Mouse (Mus musculus) layer of hippocampus, postnatal 25 days (tissue): ENCODE data around the gene Kif24. TPM values are rescaled to one million over a fixed set of nuclear protein-coding genes. Genes with fewer than 3 reads are reported as not detected.
A peak's percentile ranks its signal among the peaks of the same experiment; 100 is the strongest.

Source experiments
- DNase-seq, 2 experiments: peaks; one replicate each; pipeline ENCODE4 v3.0.0; 2022; ENCODE audit warnings: mixed read lengths in 2 of 2, low spot score in 1 of 2; ENCODE audit errors: extremely low spot score in 1 of 2
- total RNA-seq, 2 experiments: library from RNA; stranded (reverse); gene quantifications; 2 replicates each; pipeline ENCODE4 v1.2.3; 2021

Gene Kif24
- total RNA-seq, 2 experiments from 2014 or later = 1.0 to 1.5 TPM

GRCm38 (mm10) chr4:41407353-41407752, 57.3 kb downstream of the Kif24 start:
- DNase-seq = no peak

DNA sequence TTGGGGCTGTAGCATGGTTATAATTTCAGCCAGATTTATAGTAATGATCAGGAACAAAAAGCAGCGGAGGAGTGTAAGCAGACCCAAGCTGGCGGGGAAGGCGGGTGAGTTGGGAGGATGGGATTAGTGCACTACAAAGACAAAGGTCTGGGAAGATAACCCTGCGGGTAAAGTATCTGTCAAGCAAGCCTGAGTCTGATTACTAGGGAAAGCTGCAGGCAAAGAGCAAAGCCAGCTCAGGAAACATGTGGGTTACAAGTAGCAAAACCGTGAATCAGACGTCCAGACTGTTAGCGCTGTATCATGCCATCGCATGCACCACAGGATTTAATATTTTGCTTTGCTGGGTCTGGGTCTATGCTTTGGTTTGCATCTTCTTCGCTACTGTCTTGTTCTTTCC, 58.1 kb downstream of the Kif24 start:
- DNase-seq = no peak

DNA sequence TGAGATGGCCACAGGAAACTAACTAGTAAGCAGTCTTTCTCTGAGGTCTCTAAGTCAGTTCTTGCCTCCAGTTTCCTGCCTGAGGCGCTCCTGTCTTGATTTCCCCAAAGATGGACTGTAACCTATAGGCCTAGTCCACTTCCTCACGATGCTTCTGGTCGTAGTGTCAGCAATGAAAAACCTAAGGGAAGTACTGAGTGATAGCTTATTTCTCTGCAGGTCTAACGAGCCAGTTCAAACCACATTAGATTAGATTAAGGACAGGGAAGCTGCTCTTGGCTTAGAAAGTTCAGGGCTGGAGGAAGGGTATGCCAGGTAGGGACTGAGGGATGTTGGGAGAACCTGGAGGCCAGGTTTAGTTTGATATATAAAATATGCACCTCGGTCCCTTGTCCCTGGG, 63.1 kb downstream of the Kif24 start:
- DNase-seq = no peak

DNA sequence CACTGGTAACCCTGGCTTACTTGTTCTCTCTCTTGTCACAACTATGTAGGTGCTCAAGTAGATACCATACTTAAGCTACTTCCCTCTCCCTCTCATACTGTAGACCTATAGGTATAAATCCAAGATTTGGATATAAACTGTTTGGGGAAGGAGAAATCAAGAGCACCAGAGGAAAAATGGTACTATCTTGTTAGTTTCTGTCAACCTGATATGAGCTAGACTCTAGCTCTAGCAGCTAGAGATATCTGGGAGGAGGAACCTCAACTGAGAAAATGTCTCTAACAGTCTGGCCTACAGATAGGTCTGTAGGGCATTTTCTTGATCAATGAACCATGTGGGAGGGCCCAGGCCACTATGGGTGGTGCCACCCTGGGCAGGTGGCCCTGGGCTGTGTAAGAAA, 63.5 kb downstream of the Kif24 start:
- no peak for DNase-seq

DNA sequence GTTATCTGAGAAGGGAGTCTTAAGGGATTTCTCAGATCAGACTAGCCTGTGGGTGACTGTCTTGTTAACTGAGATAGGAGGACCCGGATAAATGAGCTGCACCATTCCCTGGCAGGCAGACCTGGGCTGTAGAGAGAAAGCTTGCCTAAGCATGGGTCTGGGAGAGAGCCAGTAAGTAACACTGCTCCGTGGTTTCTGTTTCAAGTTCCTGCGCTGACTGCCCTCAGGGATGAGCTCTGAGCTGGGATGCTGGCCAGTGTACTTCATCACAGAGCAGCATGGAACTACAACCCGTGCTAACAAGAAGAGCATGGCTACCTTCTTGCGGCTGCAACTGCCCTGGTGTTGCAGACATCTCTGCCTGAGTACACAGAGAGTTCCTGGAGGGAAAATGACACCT, 64.8 kb downstream of the Kif24 start:
- DNase-seq = no peak

GRCm38 (mm10) chr4:41398353-41398752, 66.3 kb downstream of the Kif24 start:
- no peak for DNase-seq

DNA sequence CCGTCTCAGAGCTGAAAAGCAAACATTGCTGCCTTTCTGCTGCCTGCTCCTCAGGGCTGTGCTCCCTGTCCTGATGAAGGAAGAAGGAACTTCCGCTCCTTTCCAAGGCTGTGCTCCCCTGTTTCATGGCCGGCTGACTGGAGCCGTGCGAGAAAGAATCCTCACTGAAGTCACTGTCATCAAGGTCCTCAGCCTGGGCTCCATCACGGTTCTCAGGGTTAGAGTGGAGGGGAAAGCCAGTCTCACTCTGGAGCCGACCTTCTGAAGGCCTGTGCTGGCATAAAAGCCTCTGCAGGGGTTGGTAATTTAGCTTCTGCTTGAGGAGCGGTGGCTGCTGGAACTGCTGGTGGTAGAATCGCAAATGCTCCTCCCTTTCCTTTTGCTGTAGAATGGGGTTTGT, 70.0 kb downstream of the Kif24 start:
- DNase-seq = no peak

GRCm38 (mm10) chr4:41391015-41391414, 73.7 kb downstream of the Kif24 start:
- no peak for DNase-seq

- peak; percentile 70 to 89 for DNase-seq
These were observed 74.6 kb downstream of the Kif24 start for GRCm38 (mm10) chr4:41390122-41390521.

- no peak for DNase-seq
These were observed 75.4 kb downstream of the Kif24 start for GRCm38 (mm10) chr4:41389240-41389639.

GRCm38 (mm10) chr4:41388616-41389015, 76.1 kb downstream of the Kif24 start:
- DNase-seq = no peak

DNA sequence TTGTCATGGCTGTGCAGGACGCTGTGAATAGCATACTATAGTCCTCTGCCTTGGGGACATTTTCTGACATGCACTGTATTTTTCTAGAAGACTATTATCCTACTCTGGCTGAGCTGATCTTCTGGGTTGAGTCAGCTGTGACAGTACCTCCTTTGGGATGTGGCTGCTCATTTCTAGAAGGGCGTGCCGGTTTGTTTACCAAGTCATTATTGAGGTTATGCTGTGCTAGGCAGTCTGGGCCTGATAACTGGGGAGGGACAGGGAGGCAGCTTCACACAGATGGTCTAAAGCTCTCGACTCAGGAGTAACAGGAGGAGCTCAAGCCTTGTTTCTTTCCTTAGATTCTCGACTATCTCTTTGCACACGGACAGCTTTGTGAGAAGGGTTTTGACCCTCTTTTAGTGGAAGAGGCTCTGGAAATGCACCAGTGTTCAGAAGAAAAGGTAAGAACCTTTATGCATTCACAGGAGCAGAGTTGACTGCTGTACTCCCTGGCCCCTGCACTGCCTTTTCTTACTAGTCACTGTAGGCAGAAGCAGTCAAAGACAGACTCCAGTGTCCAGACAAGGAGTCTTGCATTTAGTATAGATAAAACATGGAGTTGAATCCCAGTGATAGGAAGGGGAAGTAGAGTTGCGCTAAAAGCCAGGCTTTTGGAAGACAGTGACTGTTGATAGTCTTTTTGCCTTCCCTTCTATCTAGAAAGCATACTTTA, 76.8 kb downstream of the Kif24 start:
- DNase-seq = no peak

GRCm38 (mm10) chr4:41386412-41386975, 78.2 kb downstream of the Kif24 start:
- DNase-seq = no peak

GRCm38 (mm10) chr4:41381213-41381950, 83.3 kb downstream of the Kif24 start:
- DNase-seq = no peak

DNA sequence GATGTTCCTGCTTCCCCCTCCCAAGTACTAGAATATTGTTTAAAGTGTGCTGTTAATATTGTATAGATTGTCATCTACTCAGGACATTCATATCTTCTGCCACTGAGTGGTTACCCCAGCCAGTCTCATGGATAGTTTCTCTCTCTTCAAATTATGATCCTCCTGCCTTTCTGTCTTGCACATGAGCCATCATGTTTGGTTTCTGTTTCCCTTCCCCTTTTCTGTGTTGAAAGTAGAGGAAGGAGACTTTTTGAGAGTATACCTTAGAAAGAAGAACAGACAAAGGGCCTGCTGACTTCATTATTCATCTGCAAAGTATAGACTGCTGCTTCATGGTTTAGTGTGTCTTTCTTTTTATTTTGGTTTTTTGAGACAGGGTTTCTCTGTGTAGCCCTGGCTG, 87.1 kb downstream of the Kif24 start:
- no peak for DNase-seq

DNA sequence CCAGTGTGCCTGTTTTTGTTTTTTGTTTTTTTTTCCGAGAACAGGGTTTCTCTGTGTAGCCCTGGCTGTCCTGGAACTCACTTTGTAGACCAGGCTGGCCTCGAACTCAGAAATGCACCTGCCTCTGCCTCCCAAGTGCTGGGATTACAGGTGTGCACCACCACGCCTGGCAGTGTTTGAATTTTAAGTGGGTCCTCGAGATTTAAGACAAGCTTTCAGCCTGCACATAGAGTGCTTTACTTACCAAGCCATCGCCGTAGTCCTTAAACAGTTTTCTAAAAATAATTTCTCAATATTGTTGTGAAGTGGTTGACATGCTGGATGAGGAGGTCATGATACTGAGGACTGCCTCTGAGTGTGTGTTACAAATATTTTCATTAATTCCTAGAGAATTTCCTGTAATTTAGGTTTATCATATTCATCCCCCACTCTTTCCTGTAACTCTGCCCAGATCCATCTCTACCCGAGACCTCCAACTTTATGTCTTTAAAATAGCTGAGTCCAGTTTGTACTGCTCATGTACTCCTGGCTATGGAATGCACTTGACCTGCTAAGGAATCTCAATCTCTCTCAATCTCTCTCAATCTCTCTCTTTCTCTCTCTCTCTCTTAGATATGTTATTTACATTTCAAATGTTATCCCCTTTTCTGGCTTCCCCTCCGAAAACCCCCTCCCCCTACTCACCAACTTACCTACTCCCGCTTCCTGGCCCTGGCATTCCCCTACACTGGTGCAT, 94.8 kb downstream of the Kif24 start:
- DNase-seq = no peak

DNA sequence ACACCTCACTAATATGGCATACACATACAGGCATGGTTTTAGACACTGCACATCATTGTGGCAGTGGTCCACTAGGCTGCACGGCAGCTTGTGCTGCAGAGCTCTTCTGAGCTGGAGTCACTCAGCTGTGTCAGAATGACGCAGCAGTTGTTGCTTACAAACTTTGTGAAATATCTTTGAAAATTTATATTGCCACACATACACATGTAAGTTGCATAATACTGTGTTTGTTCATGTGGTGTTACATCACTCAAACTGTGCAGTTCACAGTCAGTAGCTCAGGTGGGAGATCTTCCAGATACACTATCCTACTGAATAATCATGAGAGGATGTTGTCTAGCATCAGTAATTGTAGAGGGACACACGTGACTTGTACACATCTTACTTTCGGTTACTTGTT, 96.5 kb downstream of the Kif24 start:
- no peak for DNase-seq

- DNase-seq = no peak
These were observed 103.6 kb downstream of the Kif24 start for GRCm38 (mm10) chr4:41361059-41361458.

DNA sequence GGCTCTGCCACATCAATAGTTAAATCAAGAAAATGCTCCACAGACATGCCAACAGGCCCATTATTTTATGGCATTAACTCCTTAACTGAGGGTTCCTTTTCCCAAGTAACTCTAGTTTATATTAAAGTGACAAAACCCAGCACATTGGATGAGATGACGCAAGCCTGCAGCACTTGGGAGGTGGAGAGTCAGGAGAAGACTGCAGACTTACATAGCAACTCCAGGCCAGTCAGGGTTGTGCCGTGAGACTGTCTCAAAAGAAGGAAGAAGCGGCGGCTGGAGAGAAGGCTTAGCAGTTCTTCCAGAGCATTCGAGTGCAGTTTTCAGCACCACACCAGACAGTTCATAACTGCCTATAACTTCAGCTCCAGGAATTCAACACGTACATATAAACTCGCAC, 105.3 kb downstream of the Kif24 start:
- no peak for DNase-seq

GRCm38 (mm10) chr4:41358669-41359068, 106.0 kb downstream of the Kif24 start:
- no peak for DNase-seq

DNA sequence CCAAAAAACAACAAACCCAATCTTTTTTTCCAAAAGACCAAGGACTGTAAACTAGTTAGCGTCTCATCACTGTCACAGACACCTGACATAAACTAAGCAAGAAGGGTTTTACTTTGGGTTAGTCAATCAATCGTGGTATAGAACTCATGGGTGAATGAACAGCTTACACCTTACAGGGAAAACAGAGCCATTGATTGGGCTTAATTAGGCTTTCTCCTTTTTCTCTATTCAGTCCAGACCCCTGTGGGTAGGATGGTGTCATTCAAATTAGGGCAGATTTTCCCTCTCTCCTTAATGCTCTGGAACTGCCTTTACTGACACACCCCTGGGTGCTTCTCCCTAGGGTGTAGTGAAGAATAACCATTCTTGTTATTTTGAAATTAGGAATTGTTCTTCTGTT, 107.5 kb downstream of the Kif24 start:
- no peak for DNase-seq
